Mouse (Mus musculus): ENCODE measurements around the gene Notch1. TPM values are rescaled to one million over a fixed set of nuclear protein-coding genes. Genes with fewer than 3 reads are reported as not detected.
A peak's percentile ranks its signal among the peaks of the same experiment; 100 is the strongest.

Notch1 gene
- polyA plus RNA-seq, 1 experiment from 2014 or later, result 29.5 TPM

GRCm38 (mm10) chr2:26507961-26508391 lies 8.5 kb downstream of the Notch1 start:
- Histone ChIP-seq H3K4me1 (ENCODE audit: control insufficient read depth, insufficient read depth, low read length) (peaks cover 42% of the 10 kb centered on the region), H3K36me3 (ENCODE audit: control insufficient read depth, insufficient read depth, low read length) (no peaks in the 10 kb centered on the region), H3K27me3 (ENCODE audit: control insufficient read depth, insufficient read depth, low read length) (no peaks in the 10 kb centered on the region), H3K4me2 (replicated peaks; ENCODE audit: low read depth, low read length) (peak overlapping the region; percentile 35; the same call in 1 of the 2 replicates), H3K9ac (replicated peaks; ENCODE audit: low read depth, low read length) (no peak overlapping the region), H3K27ac (ENCODE audit: low read length) (peak overlapping the region; percentile 95), H3K4me3 (ENCODE audit: low read depth, low read length) (no peak overlapping the region), H3K9me3 (ENCODE audit: control insufficient read depth, low read depth, low read length) (no peaks in the 10 kb centered on the region)
- no peak for ATAC-seq (ENCODE audit: insufficient number of reproducible peaks, insufficient read depth, low FRiP score, low read depth)
- 12% methylated on average over 6 of the region's 6 CpGs for WGBS

GRCm38 (mm10) chr2:26507481-26507886 lies 9.0 kb downstream of the Notch1 start:
- H3K36me3 ChIP-seq (ENCODE audit: control insufficient read depth, insufficient read depth, low read length), result no peaks in the 10 kb centered on the region
- H3K9me3 ChIP-seq (ENCODE audit: control insufficient read depth, low read depth, low read length), result no peaks in the 10 kb centered on the region
- 5% methylated on average over 7 of the region's 7 CpGs for WGBS
- H3K9ac ChIP-seq (replicated peaks; ENCODE audit: low read depth, low read length), result 0 out of 2 replicates have a peak overlapping the region, but pooled peaks have one; percentile 4
- H3K27me3 ChIP-seq (ENCODE audit: control insufficient read depth, insufficient read depth, low read length), result no peaks in the 10 kb centered on the region
- H3K4me1 ChIP-seq (ENCODE audit: control insufficient read depth, insufficient read depth, low read length), result peaks cover 42% of the 10 kb centered on the region
- peak overlapping the region; percentile 35; the same call in 1 of the 2 replicates for H3K4me2 ChIP-seq (replicated peaks; ENCODE audit: low read depth, low read length)
- peak; percentile 21; the same call in 1 of the 2 replicates for ATAC-seq (ENCODE audit: insufficient number of reproducible peaks, insufficient read depth, low FRiP score, low read depth)
- H3K4me3 ChIP-seq (ENCODE audit: low read depth, low read length), result no peak overlapping the region
- H3K27ac ChIP-seq (ENCODE audit: low read length), result peak overlapping the region; percentile 95

- Histone ChIP-seq H3K4me2 (replicated peaks; ENCODE audit: low read depth, low read length) (no peak overlapping the region), H3K27me3 (ENCODE audit: control insufficient read depth, insufficient read depth, low read length) (no peaks in the 10 kb centered on the region), H3K4me3 (ENCODE audit: low read depth, low read length) (no peak overlapping the region), H3K9me3 (ENCODE audit: control insufficient read depth, low read depth, low read length) (no peaks in the 10 kb centered on the region), H3K4me1 (ENCODE audit: control insufficient read depth, insufficient read depth, low read length) (peaks cover 49% of the 10 kb centered on the region), H3K27ac (ENCODE audit: low read length) (peak overlapping the region; percentile 95), H3K36me3 (ENCODE audit: control insufficient read depth, insufficient read depth, low read length) (no peaks in the 10 kb centered on the region), H3K9ac (replicated peaks; ENCODE audit: low read depth, low read length) (no peak overlapping the region)
- WGBS, result 63% methylated on average over 3 of the region's 3 CpGs
- no peak for ATAC-seq (ENCODE audit: insufficient number of reproducible peaks, insufficient read depth, low FRiP score, low read depth)
Observed at GRCm38 (mm10) chr2:26506746-26507280, 9.7 kb downstream of the Notch1 start.

- H3K27ac ChIP-seq (ENCODE audit: low read length), result peak overlapping the region; percentile 84; the same call in 1 of the 2 replicates
- peaks cover 67% of the 10 kb centered on the region for H3K4me1 ChIP-seq (ENCODE audit: control insufficient read depth, insufficient read depth, low read length)
- peaks cover under 1% of the 10 kb centered on the region; the same call in 1 of the 2 replicates for H3K36me3 ChIP-seq (ENCODE audit: control insufficient read depth, insufficient read depth, low read length)
- H3K4me2 ChIP-seq (replicated peaks; ENCODE audit: low read depth, low read length), result peak overlapping the region; percentile 78; the same call in 1 of the 2 replicates
- no peaks in the 10 kb centered on the region for H3K9me3 ChIP-seq (ENCODE audit: control insufficient read depth, low read depth, low read length)
- H3K27me3 ChIP-seq (ENCODE audit: control insufficient read depth, insufficient read depth, low read length), result no peaks in the 10 kb centered on the region
- H3K4me3 ChIP-seq (ENCODE audit: low read depth, low read length), result no peak overlapping the region
- no peak for ATAC-seq (ENCODE audit: insufficient number of reproducible peaks, insufficient read depth, low FRiP score, low read depth)
- WGBS, result 61% methylated on average over 9 of the region's 9 CpGs
- H3K9ac ChIP-seq (replicated peaks; ENCODE audit: low read depth, low read length), result no peak overlapping the region
Observed at GRCm38 (mm10) chr2:26504772-26505480, 11.5 kb downstream of the Notch1 start.

GRCm38 (mm10) chr2:26503661-26504575 lies 12.5 kb downstream of the Notch1 start:
- Histone ChIP-seq H3K4me1 (ENCODE audit: control insufficient read depth, insufficient read depth, low read length) (peaks cover 72% of the 10 kb centered on the region), H3K4me3 (ENCODE audit: low read depth, low read length) (peak overlapping the region; percentile 88)
- WGBS, result 3% methylated on average over 53 of the region's 59 CpGs

GRCm38 (mm10) chr2:26502863-26503631 lies 13.4 kb downstream of the Notch1 start:
- Histone ChIP-seq H3K36me3 (ENCODE audit: control insufficient read depth, insufficient read depth, low read length) (peaks cover 8% of the 10 kb centered on the region), H3K9ac (replicated peaks; ENCODE audit: low read depth, low read length) (peak overlapping the region; percentile 92), H3K27me3 (ENCODE audit: control insufficient read depth, insufficient read depth, low read length) (no peaks in the 10 kb centered on the region), H3K4me1 (ENCODE audit: control insufficient read depth, insufficient read depth, low read length) (peaks cover 68% of the 10 kb centered on the region), H3K9me3 (ENCODE audit: control insufficient read depth, low read depth, low read length) (no peaks in the 10 kb centered on the region), H3K4me3 (ENCODE audit: low read depth, low read length) (peak overlapping the region; percentile 88), H3K4me2 (replicated peaks; ENCODE audit: low read depth, low read length) (peak overlapping the region; percentile 78), H3K27ac (ENCODE audit: low read length) (peak overlapping the region; percentile 84)
- WGBS, result under 1% methylated on average over 48 of the region's 57 CpGs
- no peak for ATAC-seq (ENCODE audit: insufficient number of reproducible peaks, insufficient read depth, low FRiP score, low read depth)

More at GRCm38 (mm10) chr2:26503661-26504575, 12.5 kb downstream of the Notch1 start:
- H3K4me2 ChIP-seq (replicated peaks; ENCODE audit: low read depth, low read length), result peak overlapping the region; percentile 78
- peak overlapping the region; percentile 84 for H3K27ac ChIP-seq (ENCODE audit: low read length)
- peak overlapping the region; percentile 92 for H3K9ac ChIP-seq (replicated peaks; ENCODE audit: low read depth, low read length)
- peak; percentile 86 for ATAC-seq (ENCODE audit: insufficient number of reproducible peaks, insufficient read depth, low FRiP score, low read depth)
- H3K27me3 ChIP-seq (ENCODE audit: control insufficient read depth, insufficient read depth, low read length), result no peaks in the 10 kb centered on the region
- H3K9me3 ChIP-seq (ENCODE audit: control insufficient read depth, low read depth, low read length), result no peaks in the 10 kb centered on the region
- H3K36me3 ChIP-seq (ENCODE audit: control insufficient read depth, insufficient read depth, low read length), result peaks cover 8% of the 10 kb centered on the region

- Histone ChIP-seq H3K36me3 (ENCODE audit: control insufficient read depth, insufficient read depth, low read length) (peaks cover 8% of the 10 kb centered on the region), H3K9ac (replicated peaks; ENCODE audit: low read depth, low read length) (peak overlapping the region; percentile 92), H3K4me3 (ENCODE audit: low read depth, low read length) (peak overlapping the region; percentile 88), H3K4me1 (ENCODE audit: control insufficient read depth, insufficient read depth, low read length) (peaks cover 66% of the 10 kb centered on the region), H3K9me3 (ENCODE audit: control insufficient read depth, low read depth, low read length) (no peaks in the 10 kb centered on the region), H3K4me2 (replicated peaks; ENCODE audit: low read depth, low read length) (peak overlapping the region; percentile 78), H3K27ac (ENCODE audit: low read length) (peak overlapping the region; percentile 84), H3K27me3 (ENCODE audit: control insufficient read depth, insufficient read depth, low read length) (no peaks in the 10 kb centered on the region)
- peak; percentile 35; the same call in 1 of the 2 replicates for ATAC-seq (ENCODE audit: insufficient number of reproducible peaks, insufficient read depth, low FRiP score, low read depth)
- WGBS, result 1% methylated on average over 32 of the region's 33 CpGs
Observed at GRCm38 (mm10) chr2:26502299-26502862, 14.1 kb downstream of the Notch1 start.
